Mouse (Mus musculus) thymus, postnatal 25 days (tissue): ENCODE measurements around the gene Grip2.
A peak's percentile ranks its signal among the peaks of the same experiment; 100 is the strongest.

Source experiments
- DNase-seq: peaks from one replicate; pipeline ENCODE4 v3.0.0; 2022

The Grip2 gene

GRCm38 (mm10) chr6:91827016-91827570 lies at the start of gene Grip2:
Grip2 (minus strand) TSS chr6:91827250.
- no peak for DNase-seq

- no peak for DNase-seq
These were observed 45.7 kb upstream of the Grip2 start for GRCm38 (mm10) chr6:91872781-91873180.

GRCm38 (mm10) chr6:91868091-91868490 lies 41.0 kb upstream of the Grip2 start:
- DNase-seq: no peak

GRCm38 (mm10) chr6:91865601-91866000 lies 38.6 kb upstream of the Grip2 start:
- peak; percentile 19 for DNase-seq

GRCm38 (mm10) chr6:91864595-91864994 lies 37.5 kb upstream of the Grip2 start:
- peak; percentile 52 for DNase-seq

- DNase-seq: no peak
These were observed 35.8 kb upstream of the Grip2 start for GRCm38 (mm10) chr6:91862848-91863247.

- no peak for DNase-seq
These were observed 31.3 kb upstream of the Grip2 start for GRCm38 (mm10) chr6:91858339-91858738.

- DNase-seq: peak; percentile 43
These were observed 25.5 kb upstream of the Grip2 start for GRCm38 (mm10) chr6:91852550-91852949.

GRCm38 (mm10) chr6:91843628-91844153 lies 16.6 kb upstream of the Grip2 start:
- no peak for DNase-seq

GRCm38 (mm10) chr6:91842897-91843627 lies 16.0 kb upstream of the Grip2 start:
- DNase-seq: no peak

GRCm38 (mm10) chr6:91839010-91839871 lies 12.2 kb upstream of the Grip2 start:
- peak; percentile 27 for DNase-seq

GRCm38 (mm10) chr6:91832863-91833440 lies 5.9 kb upstream of the Grip2 start:
- no peak for DNase-seq

- no peak for DNase-seq
These were observed 876 bp upstream of the Grip2 start for GRCm38 (mm10) chr6:91827926-91828325.

GRCm38 (mm10) chr6:91818271-91818670 lies 8.8 kb downstream of the Grip2 start:
- no peak for DNase-seq

- DNase-seq: no peak
These were observed 11.1 kb downstream of the Grip2 start for GRCm38 (mm10) chr6:91815976-91816375.

GRCm38 (mm10) chr6:91813611-91814010 lies 13.4 kb downstream of the Grip2 start:
- no peak for DNase-seq

GRCm38 (mm10) chr6:91810007-91810406 lies 17.0 kb downstream of the Grip2 start:
- no peak for DNase-seq

- no peak for DNase-seq
These were observed 19.0 kb downstream of the Grip2 start for GRCm38 (mm10) chr6:91808022-91808421.

- DNase-seq: no peak
These were observed 19.9 kb downstream of the Grip2 start for GRCm38 (mm10) chr6:91807169-91807568.

GRCm38 (mm10) chr6:91804177-91804576 lies 22.9 kb downstream of the Grip2 start:
- DNase-seq: no peak

- no peak for DNase-seq
These were observed 28.6 kb downstream of the Grip2 start for GRCm38 (mm10) chr6:91798496-91798895.

GRCm38 (mm10) chr6:91796736-91797135 lies 30.3 kb downstream of the Grip2 start:
- no peak for DNase-seq

- no peak for DNase-seq
These were observed 31.0 kb downstream of the Grip2 start for GRCm38 (mm10) chr6:91796064-91796463.
